Mouse (Mus musculus): Measurements from ENCODE around the gene Itprip.

DNA sequence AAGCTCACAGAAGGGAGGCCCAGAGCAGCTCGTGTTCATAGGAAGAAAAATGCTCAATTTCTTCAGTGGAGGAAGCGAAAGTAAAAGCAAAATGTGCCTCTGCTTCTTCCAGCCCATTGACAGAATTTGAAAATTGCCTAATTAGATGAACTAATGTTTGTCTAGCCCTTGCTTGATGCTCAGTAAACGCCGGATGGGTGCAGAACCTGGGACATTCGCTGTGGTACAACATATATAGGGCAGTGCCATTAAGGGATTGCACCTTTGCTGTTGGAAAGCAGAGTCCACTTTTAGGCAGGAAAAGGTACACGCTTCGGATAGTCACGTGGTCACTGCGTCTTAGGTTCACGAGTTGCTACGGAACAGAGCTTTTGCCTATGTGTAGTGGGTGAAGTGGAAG, 17.4 kb upstream of the Itprip start:
- TF ChIP-seq HCFC1 (IDR thresholded peaks at IDR 0.05; ENCODE audit: borderline replicate concordance, insufficient read depth, low read length) (no peak), ZC3H11A (IDR thresholded peaks at IDR 0.05; ENCODE audit: borderline replicate concordance, low read depth, low read length) (no peak)
